ENCODE assay signal across 7 mouse cellular contexts in the genomic region with DNA sequence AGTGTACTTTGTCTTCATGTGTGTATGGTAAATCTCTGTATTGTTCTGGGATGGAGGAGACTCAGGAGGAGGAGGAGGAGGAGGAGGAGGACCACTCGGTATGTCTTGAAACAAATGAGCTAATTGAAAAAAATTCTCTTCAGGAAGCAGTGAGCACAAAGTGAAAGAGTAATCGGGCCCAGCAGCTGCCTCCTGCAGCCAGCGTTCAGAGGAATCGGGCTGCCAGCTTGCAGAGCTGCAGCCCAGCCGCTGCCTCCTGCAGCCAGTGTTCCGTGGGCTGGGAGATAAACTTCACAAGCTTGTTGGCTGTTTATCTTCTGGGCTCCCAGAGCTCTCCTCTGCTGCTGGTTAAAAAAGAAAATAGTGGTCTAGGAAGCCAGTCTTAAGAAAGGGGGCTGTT.
DNase-seq lines count a peak whose midpoint lies in the region; ATAC-seq and TF ChIP-seq lines count a peak whose summit lies in the region.

No protein-coding gene starts in this region.

- peak; percentile 42 for DNase-seq in thymus, adult 2 months
- no peak for DNase-seq in thymus, adult 18-20 months
- DNase-seq in layer of hippocampus, adult 9-11 months, result no peak
- DNase-seq in B cell, adult 2 months, result no peak

- no peak for ATAC-seq in forebrain, embryonic 12.5 days (ENCODE audit: low FRiP score)
- ATAC-seq in limb, embryonic 13.5 days (ENCODE audit: low FRiP score, low read depth), result no peak
- ATAC-seq in stomach, embryonic 15.5 days (ENCODE audit: insufficient read depth, low FRiP score, low read depth), result no peak

- no peaks in the 10 kb centered on the region for H3K9me3 ChIP-seq in forebrain, embryonic 12.5 days
- H3K9me3 ChIP-seq in limb, embryonic 13.5 days, result no peaks in the 10 kb centered on the region
- H3K9me3 ChIP-seq in stomach, embryonic 15.5 days, result no peaks in the 10 kb centered on the region

- TF ChIP-seq CTCF in thymus, adult 2 months (IDR thresholded peaks at IDR 0.05; ENCODE audit: borderline replicate concordance, control insufficient read depth, extremely low read depth, insufficient read depth, low read length, poor library complexity), result 0 out of 2 replicates have a peak, but pooled peaks have one; percentile 15

- peak overlapping the region; percentile 33; the same call in 1 of the 2 replicates for H3K27ac ChIP-seq in thymus, adult 2 months (ENCODE audit: control insufficient read depth, insufficient read depth, low read length)
- peak overlapping the region; percentile 65 for H3K27ac ChIP-seq in forebrain, embryonic 12.5 days
- peak overlapping the region; percentile 22; the same call in 1 of the 2 replicates for H3K27ac ChIP-seq in limb, embryonic 13.5 days
- H3K27ac ChIP-seq in stomach, embryonic 15.5 days, result no peak overlapping the region; the same call in 1 of the 2 replicates

- 0 out of 2 replicates have a peak overlapping the region, but pooled peaks have one; percentile 5 for H3K9ac ChIP-seq in forebrain, embryonic 12.5 days
- 0 out of 2 replicates have a peak overlapping the region, but pooled peaks have one; percentile 35 for H3K9ac ChIP-seq in limb, embryonic 13.5 days
- H3K9ac ChIP-seq in stomach, embryonic 15.5 days, result no peak overlapping the region

- peaks cover 30% of the 10 kb centered on the region for H3K4me1 ChIP-seq in thymus, adult 2 months (replicated peaks; ENCODE audit: control insufficient read depth, insufficient read depth, low read length)
- H3K4me1 ChIP-seq in forebrain, embryonic 12.5 days, result peaks cover 56% of the 10 kb centered on the region
- peaks cover 54% of the 10 kb centered on the region for H3K4me1 ChIP-seq in limb, embryonic 13.5 days
- H3K4me1 ChIP-seq in stomach, embryonic 15.5 days, result peaks cover 36% of the 10 kb centered on the region

- TF ChIP-seq POLR2A in thymus, adult 2 months (IDR thresholded peaks at IDR 0.05; ENCODE audit: control insufficient read depth, extremely low read depth, insufficient read depth, low read length, poor library complexity), result no peak

- no peaks in the 10 kb centered on the region for H3K36me3 ChIP-seq in thymus, adult 2 months (ENCODE audit: control insufficient read depth, insufficient read depth, low read length)
- H3K36me3 ChIP-seq in forebrain, embryonic 12.5 days (replicated peaks), result no peaks in the 10 kb centered on the region
- H3K36me3 ChIP-seq in limb, embryonic 13.5 days, result no peaks in the 10 kb centered on the region
- no peaks in the 10 kb centered on the region for H3K36me3 ChIP-seq in stomach, embryonic 15.5 days

- H3K27me3 ChIP-seq in thymus, adult 2 months (ENCODE audit: control insufficient read depth, insufficient read depth, low read length), result no peaks in the 10 kb centered on the region
- no peaks in the 10 kb centered on the region for H3K27me3 ChIP-seq in forebrain, embryonic 12.5 days
- H3K27me3 ChIP-seq in limb, embryonic 13.5 days, result 0 out of 2 replicates have a peak, but pooled peaks cover 8% of the 10 kb centered on the region
- H3K27me3 ChIP-seq in stomach, embryonic 15.5 days (replicated peaks), result no peaks in the 10 kb centered on the region

- 0% methylated on average over 6 of the region's 6 CpGs for WGBS in thymus, adult 2 months
- 0% methylated on average over 6 of the region's 6 CpGs for WGBS in forebrain, embryonic 12.5 days
- WGBS in limb, embryonic 13.5 days, result 5% methylated on average over 6 of the region's 6 CpGs
- WGBS in stomach, embryonic 15.5 days, result 6% methylated on average over 6 of the region's 6 CpGs

- no peak overlapping the region for H3K4me3 ChIP-seq in thymus, adult 2 months (ENCODE audit: control insufficient read depth, insufficient read depth, low read length)
- no peak overlapping the region for H3K4me3 ChIP-seq in forebrain, embryonic 12.5 days (replicated peaks)
- H3K4me3 ChIP-seq in limb, embryonic 13.5 days, result peak overlapping the region; percentile 7; the same call in 1 of the 2 replicates
- 0 out of 2 replicates have a peak overlapping the region, but pooled peaks have one; percentile 1 for H3K4me3 ChIP-seq in stomach, embryonic 15.5 days (replicated peaks)

- H3K4me2 ChIP-seq in forebrain, embryonic 12.5 days, result peak overlapping the region; percentile 40
- H3K4me2 ChIP-seq in limb, embryonic 13.5 days (replicated peaks), result peak overlapping the region; percentile 44
- H3K4me2 ChIP-seq in stomach, embryonic 15.5 days, result peak overlapping the region; percentile 28

Comparison
In these comparisons a context has a peak if more than half of its experiments do, and no peak if none do; other contexts are left out.
1. H3K4me3 ChIP-seq: peak in limb, embryonic 13.5 days (single experiment) and stomach, embryonic 15.5 days (single experiment); none in thymus, adult 2 months (single experiment) and forebrain, embryonic 12.5 days (single experiment).
2. Peak in every context shown above with its lines, with median percentiles within 50 percentile points of each other: H3K4me2 ChIP-seq.